Mouse (Mus musculus): ENCODE data around the gene Lmo7.

The Lmo7 gene

DNA sequence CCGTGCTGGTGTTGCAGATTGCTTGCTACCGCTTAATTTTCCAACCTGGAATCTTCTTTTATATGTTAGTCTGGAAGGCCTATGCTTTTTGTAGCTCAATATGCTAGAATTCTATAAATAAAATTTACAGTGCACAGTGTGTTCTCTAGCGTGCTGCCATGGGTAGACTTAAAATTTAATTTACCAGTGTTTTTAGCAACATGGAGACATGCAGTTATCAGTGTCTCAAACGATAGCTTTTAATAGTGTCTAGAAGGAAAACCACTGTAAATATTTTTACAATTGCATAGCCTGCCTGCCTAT lies 201.6 kb downstream of the Lmo7 start:
- in situ Hi-C loops (cut with MboI, MseI) = loop anchor here in 1 of 2 experiments (25.0 kb wide), 1 partner anchor 1056 kb away; the partner anchor contains the start of gene Kctd12

DNA sequence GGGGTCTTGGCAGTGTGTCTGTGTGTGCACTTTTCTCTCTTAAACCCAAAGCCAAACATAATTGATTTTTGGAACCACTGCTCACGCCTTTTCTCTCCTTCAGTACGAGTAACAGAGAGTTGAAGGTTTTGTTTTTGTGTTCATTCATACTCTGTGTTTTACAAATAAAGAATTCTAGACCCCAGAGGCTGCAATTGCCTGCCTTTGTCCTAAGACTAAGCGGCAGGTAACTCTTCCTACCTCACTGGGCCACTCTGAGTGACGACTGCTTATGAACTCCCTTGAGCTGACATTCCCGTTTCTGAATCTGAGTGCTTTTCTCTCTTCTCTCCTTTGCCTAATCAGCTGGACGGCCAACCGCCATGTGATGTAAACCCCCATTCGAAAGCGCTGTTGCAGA lies 203.8 kb downstream of the Lmo7 start:
- in situ Hi-C loops (cut with MboI, MseI) = loop anchor here in 1 of 2 experiments (25.0 kb wide), 1 partner anchor 1054 kb away; the partner anchor contains the start of gene Kctd12

DNA sequence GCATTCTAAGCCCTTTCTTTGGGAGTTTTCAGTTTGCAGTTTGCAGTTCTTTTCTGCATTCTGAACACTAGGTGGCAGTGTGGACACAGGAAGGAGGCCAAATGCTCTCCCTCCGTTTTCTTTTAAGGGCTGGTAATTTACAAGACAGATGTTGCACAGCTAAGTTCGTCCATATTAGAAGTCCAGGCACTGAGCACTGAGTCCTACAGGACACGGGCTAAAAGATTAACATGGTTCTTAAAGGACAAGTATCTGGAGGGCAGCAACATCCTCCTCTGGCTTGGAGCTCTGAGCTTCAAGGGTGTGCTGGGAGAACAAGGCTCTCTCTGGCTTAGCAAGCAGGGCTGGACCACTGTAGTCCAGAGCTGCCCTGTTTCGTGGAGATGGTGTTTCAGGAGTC lies 213.2 kb downstream of the Lmo7 start:
- in situ Hi-C loops (cut with MboI, MseI) = loop anchor here in 1 of 2 experiments (5.0 to 25.0 kb wide), 3 partner anchors 166 to 1044 kb away; partner anchors contain the start of gene Kctd12

DNA sequence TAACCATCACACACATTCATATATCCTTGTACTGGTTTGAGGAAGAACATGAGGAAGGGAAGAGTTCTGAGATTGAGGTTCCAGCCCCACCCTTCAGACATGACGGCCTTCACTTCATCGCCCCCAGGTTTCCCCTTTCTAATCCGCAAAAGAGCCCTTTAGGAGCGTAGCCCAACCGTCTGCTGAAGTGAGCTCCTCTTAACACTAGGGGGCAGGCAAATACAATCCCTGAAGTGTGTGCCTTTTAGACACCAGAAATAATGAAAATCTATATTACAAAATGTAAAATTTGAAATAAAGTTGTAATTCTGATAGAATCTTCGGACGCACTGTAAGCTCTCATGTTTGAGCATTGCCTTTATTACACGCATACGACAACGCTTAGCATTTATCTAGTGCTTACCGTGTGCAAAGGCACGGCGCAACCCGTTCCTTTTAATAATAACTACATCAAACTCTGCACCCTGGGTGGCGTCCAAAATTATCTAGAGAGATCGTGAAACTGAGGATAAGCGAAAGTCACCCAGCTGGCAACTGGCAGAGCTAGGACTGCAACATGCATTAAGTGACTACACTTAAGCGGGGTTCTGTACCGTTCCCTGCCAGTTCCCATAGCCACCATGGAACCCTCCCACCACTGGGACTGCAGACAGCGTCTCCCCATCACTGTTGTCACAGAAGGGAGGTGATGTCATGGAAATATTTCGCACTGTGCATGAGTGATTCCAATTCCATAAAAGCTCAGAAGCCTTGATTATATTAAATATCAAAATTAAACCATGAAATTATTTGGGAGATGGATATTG lies 217.2 kb downstream of the Lmo7 start:
- in situ Hi-C loops (cut with MboI, MseI) = loop anchor here (5.0 to 25.0 kb wide), 2 partner anchors 1035 to 1040 kb away; partner anchors contain the start of gene Kctd12 (in 2 of the 2)

DNA sequence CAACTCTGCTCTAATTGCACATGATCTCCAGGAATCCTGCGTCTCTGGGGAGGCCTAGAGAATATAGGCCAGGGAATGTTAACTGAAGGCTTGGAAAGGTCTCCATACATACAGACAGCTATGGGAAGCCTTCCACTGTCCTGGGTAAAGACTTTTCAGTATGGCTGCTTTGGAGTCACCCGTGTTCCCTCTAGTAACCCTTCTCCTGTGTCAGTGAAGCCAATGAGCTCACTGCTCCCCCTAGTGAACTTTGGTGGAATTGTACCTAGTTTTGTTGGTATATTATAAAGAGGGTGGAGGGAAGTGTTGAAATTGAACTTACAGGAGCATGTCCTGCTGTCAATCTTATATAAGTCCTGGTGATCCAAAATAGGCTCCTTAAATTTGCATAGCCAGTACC lies 219.4 kb downstream of the Lmo7 start:
- in situ Hi-C loops (cut with MboI, MseI) = loop anchor here (5.0 to 25.0 kb wide), 2 partner anchors 1033 to 1038 kb away; partner anchors contain the start of gene Kctd12 (in 2 of the 2)

DNA sequence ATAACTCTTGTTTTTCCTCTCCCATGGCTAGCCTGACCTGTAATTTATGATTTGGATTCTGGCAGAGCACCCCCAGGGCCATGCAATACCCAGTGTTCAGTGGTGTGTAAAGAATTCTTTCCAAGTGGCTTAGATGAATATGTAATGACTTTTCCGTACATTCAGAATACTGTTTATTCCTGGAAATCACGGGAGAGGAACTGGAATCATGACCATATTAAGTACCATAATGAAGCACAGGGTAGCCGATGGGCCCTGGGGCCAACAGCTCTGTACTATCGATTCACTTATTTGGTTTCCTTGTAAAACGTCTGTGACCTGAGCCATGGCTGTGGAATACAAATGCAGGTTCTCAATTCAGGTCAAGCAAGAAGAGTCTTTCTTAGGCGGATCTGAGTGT lies 221.3 kb downstream of the Lmo7 start:
- in situ Hi-C loops (cut with MboI, MseI) = loop anchor here in 1 of 2 experiments (10.0 kb wide), 1 partner anchor 564 kb away; no protein-coding TSS in a partner anchor

DNA sequence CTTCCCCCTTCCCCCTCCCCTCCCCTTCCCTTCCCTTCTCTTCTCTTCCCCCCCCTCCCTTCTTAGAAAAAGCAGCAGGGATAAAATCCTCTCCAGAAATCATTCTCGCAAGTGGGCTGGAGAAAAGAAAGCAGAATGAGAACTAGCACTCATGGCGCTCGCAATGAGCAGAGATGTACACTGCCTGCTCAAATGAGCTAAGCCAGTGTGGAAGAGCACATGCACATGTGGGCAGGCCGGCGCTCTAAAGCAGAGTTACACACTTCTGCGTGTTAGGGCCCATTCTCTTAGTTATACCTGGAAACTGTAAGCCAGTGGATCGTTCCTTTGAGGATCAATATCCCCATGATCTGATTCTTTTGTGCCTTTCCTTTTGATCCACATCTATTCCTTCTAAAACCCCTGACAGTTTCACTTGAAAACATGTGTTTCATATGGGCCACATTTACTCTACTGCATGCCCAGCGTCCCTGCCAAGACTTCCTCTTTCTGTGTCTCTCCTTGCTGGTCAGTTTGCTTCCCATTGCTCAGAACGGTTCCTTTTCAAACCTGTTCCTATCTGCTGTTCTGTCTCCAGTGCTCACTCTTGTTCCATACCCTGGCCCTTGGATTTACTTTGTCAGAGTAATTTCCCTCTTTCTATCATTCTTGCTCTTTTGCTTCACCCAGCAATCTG lies 224.2 kb downstream of the Lmo7 start:
- in situ Hi-C loops (cut with MboI, MseI) = loop anchor here in 1 of 2 experiments (10.0 kb wide), 1 partner anchor 561 kb away; no protein-coding TSS in a partner anchor

DNA sequence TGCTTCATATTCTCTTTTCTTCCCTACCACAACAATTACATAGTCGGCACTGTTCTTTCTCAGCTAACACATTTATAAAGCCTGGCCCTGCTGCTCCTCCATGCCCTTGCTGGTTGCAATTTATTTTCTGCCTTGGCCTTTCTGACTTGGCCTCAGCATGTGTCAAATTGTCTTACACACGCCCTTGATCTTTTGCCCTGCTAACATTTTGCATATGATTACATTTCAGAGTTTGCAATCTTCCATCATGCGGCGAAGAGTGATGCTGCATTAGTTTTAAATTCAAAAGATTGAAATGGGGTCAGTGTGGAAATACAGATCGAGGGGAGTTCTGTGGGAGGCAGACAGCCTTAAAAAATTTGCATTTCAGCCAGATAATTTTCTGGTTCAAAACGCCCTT lies 234.6 kb downstream of the Lmo7 start:
- in situ Hi-C loops (cut with MboI, MseI) = no loop called here

DNA sequence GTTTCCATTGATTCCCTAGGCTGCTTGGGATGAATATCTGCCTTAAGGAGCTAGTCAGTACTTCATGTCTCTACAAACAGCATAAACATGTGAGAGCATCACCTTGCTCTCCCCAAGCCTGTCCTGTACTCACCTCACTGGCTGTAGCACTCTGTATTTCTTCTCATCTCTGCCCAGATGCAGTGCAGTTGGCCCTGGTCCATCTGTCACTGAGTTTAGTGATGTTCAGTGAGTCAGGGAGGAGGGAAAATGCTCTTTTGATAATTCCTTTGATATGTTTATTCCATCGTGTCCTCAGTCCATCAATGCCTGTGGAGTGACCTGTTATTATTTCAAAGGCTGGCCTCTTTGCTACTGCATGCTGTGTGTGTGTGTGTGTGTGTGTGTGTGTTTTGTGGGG lies 235.2 kb downstream of the Lmo7 start:
- in situ Hi-C loops (cut with MboI, MseI) = no loop called here

DNA sequence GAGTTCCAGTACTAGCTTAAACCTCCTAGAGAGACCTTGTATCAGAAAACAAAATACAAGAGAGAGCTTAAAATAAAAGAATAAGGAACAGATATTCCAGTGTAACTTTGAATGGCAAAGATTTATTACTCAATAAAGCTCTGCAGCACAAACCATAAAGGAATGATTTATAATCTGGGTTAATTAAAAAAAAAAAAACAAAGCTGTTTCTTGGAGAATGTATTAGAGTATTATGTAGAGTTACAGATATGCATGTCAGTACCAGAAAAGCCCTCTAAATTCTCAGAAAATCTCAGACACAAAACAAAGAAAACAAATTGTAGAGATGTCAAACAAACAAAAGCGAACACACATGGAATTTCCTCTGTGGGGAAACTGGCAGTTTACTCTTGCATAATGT lies 243.0 kb downstream of the Lmo7 start:
- in situ Hi-C loops (cut with MboI, MseI) = loop anchor here in 1 of 2 experiments (5.0 kb wide), 1 partner anchor 835 kb away; no protein-coding TSS in a partner anchor

DNA sequence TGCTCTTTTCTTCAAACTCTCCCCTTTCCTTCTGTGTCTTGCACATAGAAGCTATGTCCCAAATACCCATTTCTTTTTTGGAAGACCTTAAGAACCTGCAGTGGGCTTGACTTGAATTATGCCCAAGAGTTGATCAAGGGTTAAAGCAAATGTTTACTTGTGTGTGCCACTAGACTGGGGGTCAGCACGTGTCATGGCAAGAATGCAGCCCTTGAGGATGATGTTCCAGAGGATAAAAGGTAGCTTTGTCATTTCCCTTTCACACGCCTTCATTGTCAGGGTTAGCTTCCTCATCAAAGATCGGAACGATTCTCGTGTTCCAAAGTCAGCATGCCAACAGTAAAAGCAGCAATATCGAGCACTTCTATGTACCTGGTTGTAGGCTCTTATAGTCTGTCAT lies 243.4 kb downstream of the Lmo7 start:
- in situ Hi-C loops (cut with MboI, MseI) = loop anchor here in 1 of 2 experiments (5.0 kb wide), 1 partner anchor 836 kb away; no protein-coding TSS in a partner anchor

DNA sequence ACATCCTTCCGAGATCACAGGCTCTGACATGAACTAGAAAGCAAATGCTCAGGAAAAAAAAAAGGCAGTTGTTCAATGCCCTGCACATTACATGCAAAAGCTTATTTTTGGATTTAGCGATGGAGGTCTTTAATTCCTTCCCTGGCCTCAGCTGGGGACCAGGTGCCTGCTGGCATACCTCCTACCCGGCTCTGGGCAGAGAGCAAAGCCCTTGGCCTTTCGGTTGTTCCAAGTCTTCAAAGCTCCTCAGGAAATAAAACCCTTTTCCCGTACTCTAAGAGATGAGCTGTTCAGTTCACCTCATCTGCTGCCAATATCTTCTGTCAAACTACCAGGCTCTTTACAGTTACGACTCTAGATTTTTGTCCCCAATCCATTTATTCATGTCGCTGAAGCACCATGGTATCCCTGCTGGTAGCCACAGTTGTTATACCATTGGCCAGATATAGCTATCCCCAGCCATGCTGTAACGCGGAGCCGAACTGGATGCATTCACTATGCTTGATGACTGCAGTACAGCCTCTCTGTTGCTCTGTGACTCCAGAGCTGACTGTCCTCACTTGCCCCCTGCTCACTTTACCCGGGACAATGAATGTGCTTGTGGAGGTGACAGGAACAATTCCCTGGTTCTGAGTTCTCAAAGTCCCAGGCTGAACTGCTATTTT lies 246.4 kb downstream of the Lmo7 start:
- in situ Hi-C loops (cut with MboI, MseI) = no loop called here

Measured in T-helper 17 cell (primary cell).